Mouse (Mus musculus): Measurements from ENCODE around the gene Cacnb3.
"Not testable (repeated sequence)": the region's sequence is repeated elsewhere in the genome, so short reads cannot be mapped to it uniquely, and the experiment has no call there.

Gene Cacnb3

GRCm38 (mm10) chr15:98630540-98630939, at the start of gene Cacnb3:
Cacnb3 (plus strand) TSS chr15:98630840.
- no peak for DNase-seq (ENCODE audit: low spot score)

GRCm38 (mm10) chr15:98582410-98582809, 48.2 kb upstream of the Cacnb3 start:
- no peak for DNase-seq (ENCODE audit: low spot score)

- DNase-seq (ENCODE audit: low spot score) = no peak
These were observed 47.6 kb upstream of the Cacnb3 start for GRCm38 (mm10) chr15:98582996-98583395.

GRCm38 (mm10) chr15:98585421-98585820, 45.2 kb upstream of the Cacnb3 start:
- no peak for DNase-seq (ENCODE audit: low spot score)

GRCm38 (mm10) chr15:98586141-98586540, 44.5 kb upstream of the Cacnb3 start:
- DNase-seq (ENCODE audit: low spot score) = not testable (repeated sequence)

GRCm38 (mm10) chr15:98587751-98588150, 42.9 kb upstream of the Cacnb3 start:
- no peak for DNase-seq (ENCODE audit: low spot score)

GRCm38 (mm10) chr15:98589640-98590336, 40.9 kb upstream of the Cacnb3 start:
- DNase-seq (ENCODE audit: low spot score) = no peak

- no peak for DNase-seq (ENCODE audit: low spot score)
These were observed 39.2 kb upstream of the Cacnb3 start for GRCm38 (mm10) chr15:98591396-98591795.

- DNase-seq (ENCODE audit: low spot score) = no peak
These were observed 36.4 kb upstream of the Cacnb3 start for GRCm38 (mm10) chr15:98594193-98594592.

GRCm38 (mm10) chr15:98595049-98595448, 35.6 kb upstream of the Cacnb3 start:
- DNase-seq (ENCODE audit: low spot score) = no peak

- DNase-seq (ENCODE audit: low spot score) = no peak
These were observed 34.0 kb upstream of the Cacnb3 start for GRCm38 (mm10) chr15:98596609-98597008.

- DNase-seq (ENCODE audit: low spot score) = no peak
These were observed 30.5 kb upstream of the Cacnb3 start for GRCm38 (mm10) chr15:98600036-98600709.

GRCm38 (mm10) chr15:98601832-98602190, 28.8 kb upstream of the Cacnb3 start:
- DNase-seq (ENCODE audit: low spot score) = no peak

GRCm38 (mm10) chr15:98602191-98602881, 28.3 kb upstream of the Cacnb3 start:
- DNase-seq (ENCODE audit: low spot score) = no peak

- no peak for DNase-seq (ENCODE audit: low spot score)
These were observed 27.6 kb upstream of the Cacnb3 start for GRCm38 (mm10) chr15:98602921-98603458.

- no peak for DNase-seq (ENCODE audit: low spot score)
These were observed 26.5 kb upstream of the Cacnb3 start for GRCm38 (mm10) chr15:98604041-98604575.

- no peak for DNase-seq (ENCODE audit: low spot score)
These were observed 24.5 kb upstream of the Cacnb3 start for GRCm38 (mm10) chr15:98606051-98606536.

- DNase-seq (ENCODE audit: low spot score) = no peak
These were observed 23.9 kb upstream of the Cacnb3 start for GRCm38 (mm10) chr15:98606739-98607138.

GRCm38 (mm10) chr15:98607557-98607956, 23.1 kb upstream of the Cacnb3 start:
- no peak for DNase-seq (ENCODE audit: low spot score)

GRCm38 (mm10) chr15:98608058-98608783, 22.4 kb upstream of the Cacnb3 start:
- no peak for DNase-seq (ENCODE audit: low spot score)

- no peak for DNase-seq (ENCODE audit: low spot score)
These were observed 21.8 kb upstream of the Cacnb3 start for GRCm38 (mm10) chr15:98608784-98609250.

Measured in urinary bladder, postnatal 10 days (tissue).